Mouse (Mus musculus): Measurements from ENCODE around the gene Slc20a1.

Slc20a1 gene

DNA sequence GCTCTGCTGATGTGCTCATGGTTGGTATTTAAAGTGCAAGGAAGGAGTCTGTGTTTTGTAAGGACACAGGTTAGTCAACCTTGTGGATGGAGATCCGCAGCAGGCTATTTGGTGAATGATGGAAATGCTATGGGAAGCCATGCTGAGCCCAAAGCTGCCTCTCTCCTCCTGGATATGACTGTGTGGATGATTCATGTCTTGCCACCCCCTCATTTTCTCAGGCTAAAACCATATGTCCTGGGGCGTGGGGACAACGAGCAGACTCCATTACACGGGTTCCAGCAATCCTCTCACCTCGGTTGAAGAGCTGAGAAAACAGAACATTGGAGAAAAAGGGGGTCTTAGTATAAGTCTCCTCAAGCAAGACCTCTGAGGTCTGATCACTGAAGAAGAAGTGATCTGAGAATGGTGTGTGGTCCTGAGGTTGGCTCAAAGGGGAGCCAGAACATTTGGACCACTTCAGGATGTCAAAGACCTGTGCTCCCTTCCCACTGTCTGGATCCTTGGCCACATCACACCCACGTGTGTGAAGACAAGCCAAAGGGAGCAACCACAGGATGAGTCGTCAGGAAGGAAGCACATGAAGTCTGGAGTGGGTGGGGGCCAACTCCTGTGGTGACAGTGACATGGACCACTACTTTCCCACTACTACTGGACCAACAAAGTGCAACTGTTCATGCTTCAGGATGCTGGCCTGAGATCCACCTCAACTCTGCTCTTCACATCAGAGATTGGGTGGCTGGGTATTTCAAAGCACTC, 6.0 kb upstream of the Slc20a1 start:
- peak; percentile 34 for DNase-seq

DNA sequence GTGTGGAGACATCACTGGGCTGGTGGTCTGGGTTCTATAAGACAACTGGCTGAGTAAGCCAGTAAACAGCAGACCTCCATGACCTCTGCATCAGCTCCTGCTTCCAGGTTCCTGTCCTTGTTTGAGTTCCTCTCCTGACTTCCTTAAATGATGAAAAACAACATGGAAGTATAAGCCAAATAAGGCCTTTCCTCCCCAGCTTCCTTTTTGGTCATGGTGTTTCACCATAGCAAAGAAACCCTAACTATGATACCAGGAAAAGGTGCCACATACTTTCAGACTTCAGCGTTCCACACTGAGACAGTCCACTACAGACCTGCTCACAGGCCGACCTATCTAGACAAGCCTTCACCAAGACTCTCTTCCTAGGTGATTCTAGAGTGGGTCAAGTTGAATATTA, 2.2 kb upstream of the Slc20a1 start:
- DNase-seq = no peak

DNA sequence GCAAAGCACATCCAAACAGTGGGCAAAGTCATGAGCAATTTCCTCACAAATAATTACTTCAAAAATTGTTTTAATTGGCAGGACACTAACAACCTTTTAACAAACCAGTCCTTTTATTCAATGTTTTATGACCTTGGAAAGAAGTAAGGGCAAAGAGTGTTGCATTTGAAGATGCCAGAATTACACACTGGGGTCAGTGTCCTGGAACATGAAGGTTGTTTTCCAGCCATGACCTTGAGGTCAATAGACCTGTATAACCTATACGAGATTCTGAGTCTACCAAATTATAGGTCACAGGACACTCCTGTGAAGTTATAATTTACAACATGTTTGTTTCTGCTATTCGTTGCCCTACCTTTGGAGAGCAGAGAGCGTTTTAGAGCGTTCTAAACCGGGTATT, 1.4 kb upstream of the Slc20a1 start:
- DNase-seq = no peak

DNA sequence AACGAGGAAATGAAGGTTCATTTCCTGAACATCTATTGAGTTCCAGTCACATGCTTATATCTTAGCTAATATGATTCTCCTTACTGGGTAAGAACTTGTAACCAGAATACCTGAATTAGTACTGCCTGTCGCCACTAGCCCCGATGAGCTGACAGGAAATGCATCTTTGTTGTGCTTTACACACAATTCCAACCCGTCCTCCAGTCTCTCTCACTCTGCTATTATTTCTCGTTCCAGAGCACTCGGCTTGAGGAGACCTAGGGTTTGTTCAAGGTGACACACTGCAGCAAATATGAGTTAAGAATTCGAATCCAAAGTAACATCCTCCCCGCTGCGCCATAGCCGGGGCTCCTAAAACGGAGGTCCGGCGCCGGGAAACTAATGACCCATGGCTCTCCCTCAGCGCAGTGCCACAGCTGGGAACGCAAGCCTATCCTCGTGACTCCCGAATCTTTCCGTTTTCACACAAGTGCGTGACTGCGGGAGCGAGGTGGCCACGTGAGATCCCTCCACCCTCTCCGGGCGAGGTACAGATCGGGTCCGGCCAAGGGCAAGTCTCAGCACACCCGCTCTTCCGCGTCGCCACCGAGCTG, 625 bp upstream of the Slc20a1 start:
- DNase-seq = no peak

DNA sequence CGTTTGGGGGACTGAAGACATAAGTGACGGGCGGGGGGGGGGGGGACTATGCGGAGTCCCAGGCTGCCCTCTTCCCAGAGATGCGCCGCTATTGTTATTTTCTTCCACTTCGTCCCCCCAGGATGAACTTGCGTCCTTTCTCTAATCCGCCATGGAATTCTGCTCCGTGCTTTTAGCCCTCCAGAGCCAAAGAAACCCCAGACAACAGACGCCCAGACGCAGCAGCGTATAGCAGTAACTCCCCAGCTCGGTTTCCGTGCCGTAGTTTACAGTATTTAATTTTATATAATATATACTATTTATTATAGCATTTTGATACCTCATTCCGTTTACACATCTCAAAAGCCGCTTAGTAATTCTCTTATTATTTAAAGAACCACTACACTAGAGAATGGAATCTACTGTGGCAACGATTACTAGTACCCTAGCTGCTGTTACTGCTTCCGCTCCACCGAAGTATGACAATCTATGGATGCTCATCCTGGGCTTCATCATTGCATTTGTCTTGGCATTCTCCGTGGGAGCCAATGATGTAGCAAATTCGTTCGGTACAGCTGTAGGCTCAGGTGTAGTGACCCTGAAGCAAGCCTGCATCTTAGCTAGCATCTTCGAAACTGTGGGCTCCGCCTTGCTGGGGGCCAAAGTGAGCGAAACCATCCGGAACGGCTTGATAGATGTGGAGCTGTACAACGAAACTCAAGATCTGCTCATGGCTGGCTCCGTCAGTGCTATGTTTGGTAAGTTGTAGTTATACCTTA, 943 bp downstream of the Slc20a1 start:
- DNase-seq = peak; percentile 46

DNA sequence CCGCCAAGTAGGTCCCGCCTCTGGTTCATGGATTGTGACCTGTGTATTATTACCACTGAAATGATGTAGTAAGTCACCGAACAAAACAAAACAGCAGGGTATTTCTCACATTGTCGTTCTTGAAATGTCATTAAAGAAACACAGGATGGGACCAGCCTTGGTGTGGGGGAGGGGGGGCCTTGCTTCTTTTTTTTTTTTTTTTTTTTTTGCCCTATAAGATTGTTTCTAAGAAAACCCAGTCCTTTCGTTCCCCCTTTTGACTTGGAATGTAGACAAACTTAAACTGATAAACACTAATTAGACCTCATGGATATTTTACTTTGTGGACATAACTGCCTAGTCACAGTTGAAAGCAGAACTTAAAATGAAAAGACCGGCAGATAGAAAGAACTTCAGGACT, 6.4 kb downstream of the Slc20a1 start:
- DNase-seq = no peak

DNA sequence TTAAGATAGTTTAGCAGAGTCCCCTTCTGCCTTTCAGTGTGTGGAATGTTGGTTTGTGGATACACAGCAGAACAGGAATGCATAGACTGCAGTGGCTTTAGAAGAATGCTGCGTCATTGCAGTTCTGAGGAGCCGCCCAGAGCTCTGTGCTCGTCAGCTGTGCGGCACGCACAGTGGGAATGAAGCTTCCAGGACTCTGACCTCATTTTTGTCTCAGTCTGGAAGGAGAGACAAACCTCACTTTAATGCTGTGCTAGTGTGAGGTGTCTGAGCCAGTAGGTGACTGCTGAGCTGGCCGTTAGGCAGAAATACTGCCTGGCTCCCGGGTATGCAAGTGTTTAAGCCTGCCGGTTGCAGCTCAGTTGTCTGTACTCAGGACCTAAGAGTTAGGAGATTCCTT, 8.3 kb downstream of the Slc20a1 start:
- peak; percentile 18 for DNase-seq

DNA sequence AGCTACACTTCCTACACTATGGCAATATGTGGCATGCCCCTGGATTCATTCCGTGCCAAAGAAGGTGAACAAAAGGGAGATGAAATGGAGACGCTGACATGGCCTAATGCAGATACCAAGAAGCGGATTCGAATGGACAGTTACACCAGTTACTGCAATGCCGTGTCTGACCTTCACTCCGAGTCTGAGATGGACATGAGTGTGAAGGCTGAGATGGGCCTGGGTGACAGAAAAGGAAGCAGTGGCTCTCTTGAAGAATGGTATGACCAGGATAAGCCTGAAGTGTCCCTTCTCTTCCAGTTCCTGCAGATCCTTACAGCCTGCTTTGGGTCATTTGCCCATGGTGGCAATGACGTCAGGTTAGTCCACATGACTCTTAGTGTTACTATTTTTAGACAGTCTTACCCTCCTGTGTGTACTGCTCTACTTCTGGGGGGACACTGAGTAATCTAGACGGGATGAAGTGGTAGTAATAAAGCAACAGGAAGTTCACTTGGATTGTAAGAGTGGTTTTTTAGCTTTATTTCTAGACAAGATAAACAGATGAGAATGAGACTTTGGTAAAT, 9.7 kb downstream of the Slc20a1 start:
- no peak for DNase-seq

DNA sequence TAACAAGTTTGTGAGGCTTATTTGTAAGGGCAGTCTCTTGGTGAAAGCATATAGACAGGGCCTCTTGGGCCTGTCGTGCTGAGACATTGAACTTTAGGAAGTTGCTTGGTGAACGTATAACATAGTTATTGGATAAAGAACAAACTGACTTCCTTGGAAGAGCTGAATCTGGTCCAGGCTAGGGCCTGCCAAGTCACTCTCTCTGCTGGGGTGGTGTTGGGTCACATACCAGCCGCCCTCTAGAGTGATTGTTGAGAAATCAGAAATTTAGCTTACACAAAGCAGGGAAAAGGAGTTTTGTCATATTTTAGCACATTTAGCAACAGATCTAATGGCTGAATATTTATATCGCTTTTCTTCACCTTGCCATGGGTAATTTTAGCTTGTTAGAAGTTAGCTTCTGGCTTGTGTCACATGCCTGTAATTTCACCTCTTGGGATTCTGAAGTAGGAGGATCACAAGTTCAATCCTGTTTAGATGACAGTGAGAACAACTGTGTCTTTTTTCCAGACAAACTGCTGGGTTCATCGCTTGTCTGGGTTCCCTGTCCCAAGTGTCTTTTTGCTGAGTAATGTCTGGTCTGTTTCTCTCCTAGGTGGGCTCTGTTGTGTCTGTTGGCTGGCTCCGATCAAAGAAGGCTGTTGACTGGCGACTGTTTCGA, 11.7 kb downstream of the Slc20a1 start:
- no peak for DNase-seq

DNA sequence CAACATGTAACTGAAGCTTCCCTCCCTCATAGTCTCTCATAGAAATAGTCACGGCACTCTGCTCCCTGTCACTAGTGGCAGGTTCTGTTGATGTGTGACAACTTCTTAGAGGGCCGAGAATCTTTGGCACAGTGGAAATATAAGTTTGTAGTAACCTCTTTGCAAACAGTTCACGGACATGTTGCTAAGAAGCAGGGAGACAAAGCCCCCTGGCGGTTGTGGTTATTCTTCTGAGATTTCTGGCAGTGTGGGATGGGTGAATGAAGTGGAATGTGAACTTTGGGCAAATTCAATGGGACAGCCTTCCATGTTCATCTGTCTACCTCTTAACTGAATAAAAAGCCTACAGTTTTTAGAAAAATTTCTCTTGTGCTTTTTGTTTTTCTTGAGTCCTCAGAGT, 12.7 kb downstream of the Slc20a1 start:
- DNase-seq = no peak

DNA sequence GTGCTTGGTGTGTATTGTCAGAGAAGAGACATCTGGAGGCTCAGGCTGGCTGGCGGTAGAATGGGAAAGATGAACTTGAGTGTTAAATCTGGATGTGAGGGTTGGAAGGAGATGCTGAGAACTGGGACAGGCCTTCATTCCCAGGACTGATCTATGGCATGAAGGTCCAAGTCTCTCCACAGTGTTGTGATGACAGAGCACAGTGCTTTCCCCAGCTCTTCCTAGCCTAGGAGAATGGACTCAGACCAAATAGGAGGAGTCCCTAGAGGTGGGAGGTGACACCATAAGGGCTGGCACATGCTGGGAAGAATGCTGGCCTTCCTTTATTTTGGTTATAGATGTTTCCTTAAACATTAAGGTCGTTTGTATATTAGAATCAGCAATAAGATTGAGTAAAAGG, 13.4 kb downstream of the Slc20a1 start:
- no peak for DNase-seq

DNA sequence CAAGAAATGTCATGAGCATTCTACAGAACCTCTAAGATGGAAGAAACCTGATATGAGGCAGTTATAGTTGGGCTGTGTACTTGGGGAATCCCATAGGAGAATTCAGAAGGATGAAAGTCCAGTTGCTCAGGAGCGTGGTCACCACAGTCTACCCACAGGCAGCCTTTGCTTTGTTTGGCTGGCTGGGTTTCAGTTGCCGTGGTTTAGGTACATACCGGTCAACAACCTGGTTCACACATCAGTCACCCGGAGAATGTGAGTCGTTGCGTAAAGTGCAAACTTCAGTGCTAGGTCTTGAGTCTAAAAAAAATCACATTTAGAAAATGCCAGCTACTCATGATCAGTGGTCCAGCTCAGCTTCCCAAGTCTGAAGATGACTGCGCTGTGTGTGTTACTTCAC, 14.0 kb downstream of the Slc20a1 start:
- DNase-seq = no peak

DNA sequence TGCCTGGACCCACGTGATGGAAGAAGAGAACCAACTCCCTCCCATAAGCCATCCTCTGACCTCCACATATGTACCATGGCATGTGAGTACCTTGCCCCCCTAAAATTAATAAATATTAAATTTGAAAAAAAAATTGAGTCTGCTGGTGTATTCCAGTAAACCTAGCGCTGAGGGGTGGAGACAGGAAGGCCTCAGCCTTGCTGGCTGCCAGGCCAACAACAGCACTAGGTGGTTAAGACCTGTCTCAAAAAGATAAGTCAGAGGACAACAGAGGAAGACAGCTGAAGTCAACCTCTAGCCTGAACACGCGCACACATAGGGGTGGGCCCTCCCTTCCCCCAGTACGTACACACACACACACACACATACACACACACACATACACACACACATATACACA, 16.2 kb downstream of the Slc20a1 start:
- no peak for DNase-seq

DNA sequence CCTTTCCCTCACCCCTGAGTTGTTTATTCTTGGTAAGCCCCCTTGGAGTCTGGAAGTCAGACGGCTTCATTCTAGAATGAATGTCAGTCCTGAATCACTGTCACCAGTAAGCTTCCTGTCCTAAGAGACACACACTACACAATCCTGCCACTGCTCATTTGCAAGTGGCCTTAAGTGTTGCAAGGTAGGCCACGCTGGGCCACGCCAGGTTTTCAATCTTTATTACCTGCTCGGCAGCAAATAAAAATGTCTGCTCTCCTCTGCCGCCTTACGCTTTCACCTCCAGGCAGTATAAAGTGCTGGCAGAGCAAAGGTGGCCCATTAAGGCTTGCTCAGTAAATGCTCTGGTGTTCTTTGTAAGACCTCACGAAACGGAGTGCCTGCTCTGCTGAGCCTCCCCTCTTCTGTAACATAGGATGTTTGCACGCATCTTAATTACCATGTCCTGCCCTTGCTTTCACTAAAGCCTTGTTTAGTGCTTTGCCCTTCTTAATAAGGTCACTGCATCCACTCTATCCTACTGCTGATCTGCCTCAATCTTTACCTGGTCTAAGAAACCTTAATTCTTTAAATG, 19.1 kb downstream of the Slc20a1 start:
- no peak for DNase-seq

DNA sequence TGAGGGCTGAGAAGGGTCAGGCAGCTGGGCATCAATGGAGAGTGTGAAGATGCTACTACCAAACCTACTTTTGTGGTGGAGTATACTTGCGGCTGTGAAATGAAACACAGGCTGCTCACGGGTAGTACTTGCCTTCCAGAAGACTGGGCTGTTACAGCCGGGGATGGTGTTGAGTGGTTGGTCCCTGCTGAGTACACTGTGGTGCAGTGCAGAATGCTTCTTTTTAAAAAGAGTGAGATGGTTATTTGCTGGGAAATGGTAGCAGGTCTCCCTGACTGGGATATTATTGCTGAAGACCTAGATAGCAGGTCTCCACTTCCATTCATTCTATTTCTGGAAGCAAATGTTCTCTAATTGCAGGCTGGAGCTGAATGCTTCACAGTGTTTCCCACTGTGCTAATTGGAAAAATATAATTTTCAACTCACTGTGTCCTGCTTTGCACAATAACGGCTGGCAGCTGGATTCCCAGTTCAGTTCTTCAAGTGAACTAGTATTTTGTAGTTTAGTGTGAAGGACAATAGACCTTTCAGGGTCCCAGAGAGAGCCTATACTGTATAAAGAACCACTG, 20.1 kb downstream of the Slc20a1 start:
- DNase-seq = no peak

DNA sequence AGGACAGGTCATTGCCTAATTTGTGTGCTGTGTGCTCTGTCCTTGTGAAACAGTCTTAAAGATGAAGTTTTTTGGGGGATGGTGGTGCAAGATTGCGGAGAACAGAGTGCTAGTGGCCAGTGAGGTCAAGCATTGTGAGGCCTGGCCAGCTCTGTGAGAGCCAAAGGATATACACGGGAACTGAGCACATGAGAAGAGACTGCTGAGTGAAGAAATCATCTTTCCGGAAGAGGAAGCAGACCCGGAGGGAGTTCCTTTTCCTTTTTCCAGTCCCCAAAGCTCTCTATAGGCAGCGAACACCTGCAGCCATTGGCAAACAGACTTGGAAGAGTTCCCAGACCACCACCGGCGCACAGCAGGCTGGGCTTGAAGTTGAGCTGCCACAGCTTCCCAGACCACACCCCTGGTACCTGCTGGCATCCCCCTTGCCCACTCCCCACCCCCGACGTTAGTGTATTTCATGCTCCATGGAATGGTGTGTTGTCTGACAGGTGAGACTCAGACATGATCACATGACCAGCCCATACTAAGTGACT, 22.6 kb downstream of the Slc20a1 start:
- DNase-seq = no peak

DNA sequence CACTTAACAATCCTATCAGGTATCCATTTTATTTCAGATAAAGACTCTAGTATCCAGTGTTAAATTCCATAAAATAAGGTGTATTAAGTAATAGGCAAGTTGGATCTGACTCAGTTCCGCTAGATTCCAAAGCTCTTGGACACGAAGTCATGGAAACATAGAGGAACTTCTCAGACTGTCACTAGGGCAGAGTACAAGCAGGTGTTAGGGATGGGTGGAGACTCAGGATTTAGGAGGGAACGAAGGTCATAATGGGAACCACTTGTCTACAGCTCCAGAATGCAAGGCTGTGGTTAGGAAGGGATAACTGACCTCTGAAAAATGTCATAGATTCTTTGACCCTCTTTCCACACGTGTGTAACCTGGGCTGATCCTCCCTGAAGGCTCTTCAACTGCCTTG, 25.6 kb downstream of the Slc20a1 start:
- DNase-seq = no peak

DNA sequence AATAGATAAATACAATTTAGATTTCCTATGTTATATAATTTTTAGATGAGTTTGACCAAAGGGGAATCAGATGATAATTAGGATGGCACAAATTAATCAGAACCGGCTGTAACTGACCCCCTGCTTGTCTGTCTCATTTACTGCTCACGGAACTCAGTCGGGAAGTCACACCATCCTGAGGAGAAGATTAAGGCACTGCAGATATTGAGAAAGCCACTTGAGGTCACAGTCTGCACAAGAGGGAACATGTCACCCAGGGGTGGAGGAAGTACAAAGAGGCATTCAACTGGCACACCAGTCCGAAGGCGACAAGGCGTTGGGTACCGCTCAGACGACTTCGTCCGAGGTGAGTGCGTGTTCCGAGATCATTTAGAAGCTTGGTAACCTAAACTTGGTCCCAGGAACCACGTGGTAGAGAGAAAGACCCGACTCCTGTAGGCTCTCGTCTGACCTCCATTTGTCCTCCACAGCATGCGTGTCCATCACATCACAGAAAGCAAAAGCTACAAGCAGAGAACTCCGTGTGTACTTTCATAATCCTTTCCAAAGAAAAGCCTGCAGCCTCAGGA, 26.8 kb downstream of the Slc20a1 start:
- no peak for DNase-seq

DNA sequence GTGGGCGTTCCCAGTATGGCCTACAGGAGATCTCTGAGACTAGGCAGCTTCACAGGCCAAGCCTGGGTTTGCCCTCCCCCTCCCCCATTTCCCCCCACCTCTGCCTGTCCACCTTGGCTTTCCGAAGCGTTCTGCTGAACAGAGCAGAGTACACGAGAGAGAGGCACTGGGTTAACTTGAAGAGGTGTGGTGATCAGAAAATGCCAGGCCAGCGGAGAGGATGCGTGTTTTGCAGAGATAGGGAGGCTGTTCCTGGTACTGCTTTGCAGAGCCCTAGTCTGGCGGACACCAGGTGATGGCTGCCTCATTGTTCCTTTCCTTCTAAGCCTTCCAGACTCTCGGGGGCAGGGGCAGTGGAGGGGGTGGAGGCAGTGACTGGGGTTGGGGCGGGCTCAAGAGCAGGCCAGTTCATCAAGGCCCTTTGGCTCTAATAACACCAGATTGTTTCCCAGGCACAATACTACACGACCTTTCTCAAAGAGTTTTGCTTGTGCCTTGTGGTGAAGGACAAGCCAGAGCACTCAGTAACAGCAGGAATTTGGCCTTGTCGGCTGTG, 27.8 kb downstream of the Slc20a1 start:
- no peak for DNase-seq

DNA sequence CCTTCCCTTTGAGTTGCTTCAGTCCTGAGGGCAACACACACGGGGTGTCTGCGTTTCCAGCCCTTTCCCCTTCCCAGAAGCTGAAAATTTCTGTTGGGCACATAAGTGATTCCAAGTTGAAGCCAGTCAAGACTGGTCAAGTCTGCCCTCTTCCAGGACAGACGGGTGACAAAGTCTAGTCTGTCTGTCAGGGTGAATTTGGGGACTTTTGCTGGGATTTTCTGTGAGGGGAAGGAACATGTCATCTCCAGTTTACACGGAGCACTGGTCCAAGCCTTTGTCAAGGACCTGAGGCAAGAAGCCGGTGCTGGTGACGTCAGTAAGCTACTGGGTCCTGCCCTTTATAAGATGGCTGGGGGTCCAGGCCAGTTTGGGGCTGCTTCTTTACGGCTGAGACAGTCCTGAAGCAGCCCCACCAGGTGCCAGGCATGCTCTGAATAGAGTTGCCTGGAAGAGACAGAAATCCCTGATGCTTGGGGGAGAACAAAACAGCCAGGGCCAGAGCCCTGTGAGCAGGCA, 28.5 kb downstream of the Slc20a1 start:
- DNase-seq = no peak

DNA sequence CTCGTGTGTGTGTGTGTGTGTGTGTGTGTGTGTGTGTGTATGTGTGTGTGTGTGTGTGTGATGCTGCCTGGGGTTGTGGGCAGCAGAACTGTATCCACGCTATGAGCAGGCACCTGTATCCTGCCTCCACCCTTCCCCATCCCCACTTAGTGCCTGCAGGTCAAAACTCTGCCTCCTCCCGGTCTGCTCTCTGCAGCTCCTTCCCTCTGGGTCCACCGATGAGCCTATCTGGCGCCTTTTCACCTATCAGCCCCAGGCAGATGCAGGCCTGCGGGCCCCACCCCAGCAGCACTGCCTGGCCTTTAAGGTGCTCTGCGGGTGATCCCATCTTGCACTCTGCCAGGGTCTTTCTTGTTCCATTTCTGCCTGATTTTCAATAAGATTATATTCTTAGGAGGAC, 29.1 kb downstream of the Slc20a1 start:
- DNase-seq = no peak

All from right cerebral cortex, postnatal 25 days (tissue).